Mouse (Mus musculus): ENCODE measurements around the gene Sycp1. TPM values are rescaled to one million over a fixed set of nuclear protein-coding genes. Genes with fewer than 3 reads are reported as not detected.

Sycp1 gene
- polyA plus RNA-seq, 1 experiment, result not detected

Other genes with a start within 250 kb of the Sycp1 start
- gene Tspan2, start 201.6 kb downstream of the Sycp1 start, polyA plus RNA-seq (2012; rRNA removed), result 46.1 and 50.2 TPM in 2 replicates
- 0.26 TPM in 1 of 2 replicates, not detected in the other for gene Tshb, start 153.4 kb downstream of the Sycp1 start, polyA plus RNA-seq (2012; rRNA removed)
- 0.04 TPM in 1 of 2 replicates, not detected in the other for gene Nr1h5, start 28.0 kb upstream of the Sycp1 start, polyA plus RNA-seq (2012; rRNA removed)
- gene Sike1, start 59.6 kb upstream of the Sycp1 start, polyA plus RNA-seq (2012; rRNA removed), result 34.4 and 36.9 TPM in 2 replicates
- gene Csde1, start 84.3 kb upstream of the Sycp1 start, polyA plus RNA-seq (2012; rRNA removed), result 88.3 and 91.6 TPM in 2 replicates
- 34.4 and 34.5 TPM in 2 replicates for gene Nras, start 122.2 kb upstream of the Sycp1 start, polyA plus RNA-seq (2012; rRNA removed)
- gene Ampd1, start 137.9 kb upstream of the Sycp1 start, polyA plus RNA-seq (2012; rRNA removed), result not detected in 2 replicates
- gene Dennd2c, start 166.5 kb upstream of the Sycp1 start, polyA plus RNA-seq (2012; rRNA removed), result 1.3 and 1.5 TPM in 2 replicates
- 124 and 127 TPM in 2 replicates for gene Bcas2, start 235.6 kb upstream of the Sycp1 start, polyA plus RNA-seq (2012; rRNA removed)

Data from frontal cortex, adult 2 months (tissue).